Mouse (Mus musculus): Measurements from ENCODE around the gene Josd2.

Josd2 gene

GRCm38 (mm10) chr7:44467811-44468411 is at the start of gene Josd2:
Josd2 (plus strand) TSS chr7:44467980.
- peak; percentile 75 for DNase-seq (ENCODE audit: low spot score)

GRCm38 (mm10) chr7:44427666-44428065 is 40.1 kb upstream of the Josd2 start:
- DNase-seq (ENCODE audit: low spot score), result no peak

- DNase-seq (ENCODE audit: low spot score), result no peak
These were observed 39.4 kb upstream of the Josd2 start for GRCm38 (mm10) chr7:44428171-44428950.

GRCm38 (mm10) chr7:44428968-44429521 is 38.7 kb upstream of the Josd2 start, which contains the start of gene Lrrc4b:
Lrrc4b (plus strand) TSS chr7:44429018.
- DNase-seq (ENCODE audit: low spot score), result no peak

GRCm38 (mm10) chr7:44429534-44430488 is 38.0 kb upstream of the Josd2 start:
- no peak for DNase-seq (ENCODE audit: low spot score)

GRCm38 (mm10) chr7:44432550-44432949 is 35.2 kb upstream of the Josd2 start:
- no peak for DNase-seq (ENCODE audit: low spot score)

- DNase-seq (ENCODE audit: low spot score), result no peak
These were observed 34.4 kb upstream of the Josd2 start for GRCm38 (mm10) chr7:44433371-44433770.

GRCm38 (mm10) chr7:44434089-44434488 is 33.7 kb upstream of the Josd2 start:
- no peak for DNase-seq (ENCODE audit: low spot score)

GRCm38 (mm10) chr7:44435796-44436195 is 32.0 kb upstream of the Josd2 start:
- no peak for DNase-seq (ENCODE audit: low spot score)

- DNase-seq (ENCODE audit: low spot score), result no peak
These were observed 31.5 kb upstream of the Josd2 start for GRCm38 (mm10) chr7:44436267-44436666.

- no peak for DNase-seq (ENCODE audit: low spot score)
These were observed 30.6 kb upstream of the Josd2 start for GRCm38 (mm10) chr7:44437188-44437587.

- DNase-seq (ENCODE audit: low spot score), result no peak
These were observed 29.8 kb upstream of the Josd2 start for GRCm38 (mm10) chr7:44437933-44438332.

GRCm38 (mm10) chr7:44439696-44440095 is 28.1 kb upstream of the Josd2 start:
- DNase-seq (ENCODE audit: low spot score), result no peak

- no peak for DNase-seq (ENCODE audit: low spot score)
These were observed 27.3 kb upstream of the Josd2 start for GRCm38 (mm10) chr7:44440479-44440878.

- no peak for DNase-seq (ENCODE audit: low spot score)
These were observed 26.6 kb upstream of the Josd2 start for GRCm38 (mm10) chr7:44441180-44441579.

- no peak for DNase-seq (ENCODE audit: low spot score)
These were observed 26.1 kb upstream of the Josd2 start for GRCm38 (mm10) chr7:44441648-44442109.

- no peak for DNase-seq (ENCODE audit: low spot score)
These were observed 25.4 kb upstream of the Josd2 start for GRCm38 (mm10) chr7:44442407-44442821.

GRCm38 (mm10) chr7:44443268-44444173 is 24.3 kb upstream of the Josd2 start:
- DNase-seq (ENCODE audit: low spot score), result no peak

- DNase-seq (ENCODE audit: low spot score), result no peak
These were observed 22.8 kb upstream of the Josd2 start for GRCm38 (mm10) chr7:44444886-44445527.

GRCm38 (mm10) chr7:44445528-44445923 is 22.3 kb upstream of the Josd2 start:
- no peak for DNase-seq (ENCODE audit: low spot score)
